Mouse (Mus musculus): ENCODE data around the gene Fam155a.

GRCm38 (mm10) chr8:9471290-9471689, 299.7 kb downstream of the Fam155a start:
- TF ChIP-seq EP300 (IDR thresholded peaks at IDR 0.05; ENCODE audit: low read depth) (no peak), CTCF (IDR thresholded peaks at IDR 0.05; ENCODE audit: low read depth) (no peak)
